In the genomic region with DNA sequence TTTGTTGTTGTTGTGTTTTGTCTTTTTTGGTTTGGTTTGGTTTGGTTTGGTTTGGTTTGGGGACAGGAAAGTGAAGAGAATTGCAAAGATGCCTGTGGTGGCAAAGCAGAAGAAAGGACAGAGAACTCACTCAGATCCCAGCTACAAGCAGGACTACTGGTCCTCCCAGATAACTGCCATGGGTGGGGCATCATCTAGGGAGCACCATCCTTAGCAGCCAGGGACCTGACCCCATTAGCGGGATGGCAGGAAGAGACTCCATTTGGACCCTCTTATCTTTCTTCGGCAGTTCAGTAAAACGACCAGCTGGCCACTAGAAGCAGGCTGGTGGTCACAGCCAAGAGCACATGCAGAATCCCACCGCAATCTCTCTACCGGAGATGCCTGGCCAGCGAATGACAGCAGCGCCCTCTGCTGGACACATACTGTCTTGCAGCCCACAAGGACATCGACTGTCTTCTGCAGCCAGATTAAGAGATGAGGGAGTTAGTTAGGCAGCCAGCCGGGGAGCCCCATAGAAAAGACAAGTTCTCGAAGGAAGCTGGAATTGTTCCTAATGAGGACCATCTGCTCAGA, we compare ENCODE assay signal across 8 mouse cellular contexts.
DNase-seq lines count a peak whose midpoint lies in the region; ATAC-seq and TF ChIP-seq lines count a peak whose summit lies in the region.

No protein-coding gene starts in this region.

- H3K9me3 ChIP-seq in hindbrain, embryonic 15.5 days = no peaks in the 10 kb centered on the region

- H3K36me3 ChIP-seq in hindbrain, embryonic 15.5 days = no peaks in the 10 kb centered on the region

- TF ChIP-seq CTCF in cerebellum, adult 2 months (IDR thresholded peaks at IDR 0.05; ENCODE audit: borderline replicate concordance, insufficient read depth, low read depth, low read length) = peak; percentile 78

- no peaks in the 10 kb centered on the region for H3K4me1 ChIP-seq in cerebellum, adult 2 months (ENCODE audit: control insufficient read depth, insufficient read depth, low read length)
- no peaks in the 10 kb centered on the region for H3K4me1 ChIP-seq in hindbrain, embryonic 15.5 days (replicated peaks)

- H3K4me3 ChIP-seq in cerebellum, adult 2 months (replicated peaks; ENCODE audit: insufficient read depth, low read depth, low read length) = no peak overlapping the region
- no peak overlapping the region for H3K4me3 ChIP-seq in hindbrain, embryonic 15.5 days

- no peak overlapping the region for H3K9ac ChIP-seq in hindbrain, embryonic 15.5 days

- 0% methylated on average over 10 of the region's 10 CpGs for WGBS in cerebellum, adult 2 months
- 9% methylated on average over 10 of the region's 10 CpGs for WGBS in hindbrain, embryonic 15.5 days

- peak; percentile 84 for ATAC-seq in hindbrain, embryonic 15.5 days (ENCODE audit: low FRiP score, low read depth)
- ATAC-seq in megakaryocyte, adult 5-6 weeks (ENCODE audit: poor library complexity, severe bottlenecking) = peak; percentile 51; the same call in 1 of the 2 replicates
- ATAC-seq in inflammation-experienced regulatory T-cells, adult 6 months = no peak

- peak overlapping the region; percentile 35; the same call in 1 of the 2 replicates for H3K4me2 ChIP-seq in hindbrain, embryonic 15.5 days

- DNase-seq in NIH3T3 (ENCODE audit: low read depth) = peak; percentile 41
- DNase-seq in cerebellum, adult 2 months = peak; percentile 55 to 71
- DNase-seq in frontal cortex, adult 2 months (ENCODE audit: extremely low spot score in 1 of 2, low spot score in 1 of 2) = peak; percentile 47 to 92
- DNase-seq in layer of hippocampus, postnatal 36 days = peak; percentile 77 to 81
- DNase-seq in right cerebral cortex, postnatal 14 days = peak; percentile 90

- H3K27me3 ChIP-seq in cerebellum, adult 2 months (ENCODE audit: control insufficient read depth, insufficient read depth, low read length) = no peaks in the 10 kb centered on the region
- H3K27me3 ChIP-seq in hindbrain, embryonic 15.5 days = no peaks in the 10 kb centered on the region

- H3K27ac ChIP-seq in cerebellum, adult 2 months (ENCODE audit: insufficient read depth, low read length) = no peak overlapping the region
- no peak overlapping the region for H3K27ac ChIP-seq in hindbrain, embryonic 15.5 days (replicated peaks)

- TF ChIP-seq POLR2A in cerebellum, adult 2 months (IDR thresholded peaks at IDR 0.05; ENCODE audit: borderline replicate concordance, insufficient read depth, low read length) = no peak
